Mouse (Mus musculus): ENCODE results near the gene Cblb. TPM values are rescaled to one million over a fixed set of nuclear protein-coding genes. Genes with fewer than 3 reads are reported as not detected.

Cblb gene
- polyA plus RNA-seq, 1 experiment, result 12.2 TPM

- TF ChIP-seq POLR2A (IDR thresholded peaks at IDR 0.05; ENCODE audit: extremely low read depth, insufficient read depth, low read length), result no peak
- TF ChIP-seq CTCF (IDR thresholded peaks at IDR 0.05; ENCODE audit: extremely low read depth, insufficient read depth, low read length), result no peak
- no peak overlapping the region for H3K4me3 ChIP-seq (ENCODE audit: insufficient read depth, low read length)
- H3K27ac ChIP-seq (ENCODE audit: insufficient read depth, low read length), result no peak overlapping the region
- H3K4me1 ChIP-seq (ENCODE audit: control insufficient read depth, insufficient read depth, low read length), result peaks cover 3% of the 10 kb centered on the region; the same call in 1 of the 2 replicates
Measured at GRCm38 (mm10) chr16:52094735-52095459, 63.9 kb downstream of the Cblb start.

DNA sequence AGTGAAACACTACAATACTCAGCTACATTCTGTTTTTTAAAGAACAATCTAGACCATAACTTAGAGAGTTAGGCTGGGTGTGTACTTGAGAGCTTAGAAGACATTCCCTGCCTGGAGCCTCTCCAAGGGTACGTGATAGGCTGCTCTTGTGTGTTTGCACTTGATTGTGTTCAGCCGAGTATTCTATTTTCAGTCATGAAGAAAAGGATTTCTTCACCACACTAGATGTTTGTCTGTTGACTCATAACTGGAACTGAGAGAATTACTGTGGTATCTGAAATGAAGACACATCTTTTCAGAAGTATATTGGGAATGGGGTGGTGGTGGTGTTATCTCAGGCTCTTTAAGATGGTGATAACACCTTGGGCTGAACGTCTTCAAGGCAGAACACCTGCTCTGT, 64.6 kb downstream of the Cblb start:
- Histone ChIP-seq H3K27ac (ENCODE audit: insufficient read depth, low read length) (no peak overlapping the region), H3K4me3 (ENCODE audit: insufficient read depth, low read length) (no peak overlapping the region), H3K4me1 (ENCODE audit: control insufficient read depth, insufficient read depth, low read length) (peaks cover 3% of the 10 kb centered on the region; the same call in 1 of the 2 replicates)
- TF ChIP-seq CTCF (IDR thresholded peaks at IDR 0.05; ENCODE audit: extremely low read depth, insufficient read depth, low read length) (no peak), POLR2A (IDR thresholded peaks at IDR 0.05; ENCODE audit: extremely low read depth, insufficient read depth, low read length) (no peak)

GRCm38 (mm10) chr16:52100466-52100865, 69.4 kb downstream of the Cblb start:
- peaks cover 3% of the 10 kb centered on the region; the same call in 1 of the 2 replicates for H3K4me1 ChIP-seq (ENCODE audit: control insufficient read depth, insufficient read depth, low read length)
- no peak overlapping the region for H3K4me3 ChIP-seq (ENCODE audit: insufficient read depth, low read length)
- H3K27ac ChIP-seq (ENCODE audit: insufficient read depth, low read length), result no peak overlapping the region
- TF ChIP-seq POLR2A (IDR thresholded peaks at IDR 0.05; ENCODE audit: extremely low read depth, insufficient read depth, low read length) (no peak), CTCF (IDR thresholded peaks at IDR 0.05; ENCODE audit: extremely low read depth, insufficient read depth, low read length) (no peak)

DNA sequence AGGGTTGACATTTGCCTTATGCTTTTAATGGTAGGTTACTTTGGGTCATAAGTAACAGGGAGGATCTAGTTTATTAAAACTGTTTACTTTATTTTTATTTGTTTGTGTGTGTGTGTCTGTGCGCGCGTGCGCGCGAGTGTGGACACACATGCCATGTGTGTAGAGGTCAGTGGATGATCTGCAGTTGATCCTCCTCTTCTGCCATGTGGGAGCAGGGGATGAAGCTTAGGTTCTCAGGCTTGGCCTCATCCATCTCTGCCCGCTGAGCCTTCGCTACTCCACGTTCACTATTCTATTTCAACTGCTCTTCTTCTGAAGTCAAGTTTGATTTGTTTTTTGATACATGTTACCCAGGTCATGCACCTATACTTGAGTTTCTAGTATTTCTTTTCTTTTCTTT, 73.6 kb downstream of the Cblb start:
- Histone ChIP-seq H3K4me3 (ENCODE audit: insufficient read depth, low read length) (no peak overlapping the region), H3K27ac (ENCODE audit: insufficient read depth, low read length) (no peak overlapping the region), H3K4me1 (ENCODE audit: control insufficient read depth, insufficient read depth, low read length) (no peaks in the 10 kb centered on the region)
- TF ChIP-seq CTCF (IDR thresholded peaks at IDR 0.05; ENCODE audit: extremely low read depth, insufficient read depth, low read length) (no peak), POLR2A (IDR thresholded peaks at IDR 0.05; ENCODE audit: extremely low read depth, insufficient read depth, low read length) (no peak)

GRCm38 (mm10) chr16:52107836-52108235, 76.8 kb downstream of the Cblb start:
- H3K4me3 ChIP-seq (ENCODE audit: insufficient read depth, low read length), result no peak overlapping the region
- no peak for TF ChIP-seq CTCF (IDR thresholded peaks at IDR 0.05; ENCODE audit: extremely low read depth, insufficient read depth, low read length)
- TF ChIP-seq POLR2A (IDR thresholded peaks at IDR 0.05; ENCODE audit: extremely low read depth, insufficient read depth, low read length), result no peak
- H3K27ac ChIP-seq (ENCODE audit: insufficient read depth, low read length), result no peak overlapping the region
- H3K4me1 ChIP-seq (ENCODE audit: control insufficient read depth, insufficient read depth, low read length), result no peaks in the 10 kb centered on the region

DNA sequence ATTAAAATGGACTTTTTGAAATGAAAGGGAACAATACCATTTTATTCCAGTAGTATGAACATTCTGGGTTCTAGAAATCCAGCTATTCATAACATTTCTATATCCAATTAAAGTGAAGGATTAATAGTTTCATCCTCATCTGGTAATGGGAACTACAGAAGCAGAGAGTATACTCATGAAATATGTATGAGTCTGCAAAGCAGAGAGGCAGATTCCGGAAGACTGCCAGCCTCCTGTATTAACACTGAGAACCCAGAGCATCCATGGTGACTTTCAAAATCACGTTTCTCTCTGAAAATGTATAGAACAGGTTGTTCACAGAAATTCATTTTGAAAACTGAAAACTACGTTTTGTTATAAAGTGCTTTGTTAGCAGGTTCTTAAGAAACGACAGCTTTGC, 83.4 kb downstream of the Cblb start:
- Histone ChIP-seq H3K27ac (ENCODE audit: insufficient read depth, low read length) (no peak overlapping the region), H3K4me3 (ENCODE audit: insufficient read depth, low read length) (no peak overlapping the region), H3K4me1 (ENCODE audit: control insufficient read depth, insufficient read depth, low read length) (peaks cover 2% of the 10 kb centered on the region; the same call in 1 of the 2 replicates)
- no peak for TF ChIP-seq POLR2A (IDR thresholded peaks at IDR 0.05; ENCODE audit: extremely low read depth, insufficient read depth, low read length)
- TF ChIP-seq CTCF (IDR thresholded peaks at IDR 0.05; ENCODE audit: extremely low read depth, insufficient read depth, low read length), result no peak

DNA sequence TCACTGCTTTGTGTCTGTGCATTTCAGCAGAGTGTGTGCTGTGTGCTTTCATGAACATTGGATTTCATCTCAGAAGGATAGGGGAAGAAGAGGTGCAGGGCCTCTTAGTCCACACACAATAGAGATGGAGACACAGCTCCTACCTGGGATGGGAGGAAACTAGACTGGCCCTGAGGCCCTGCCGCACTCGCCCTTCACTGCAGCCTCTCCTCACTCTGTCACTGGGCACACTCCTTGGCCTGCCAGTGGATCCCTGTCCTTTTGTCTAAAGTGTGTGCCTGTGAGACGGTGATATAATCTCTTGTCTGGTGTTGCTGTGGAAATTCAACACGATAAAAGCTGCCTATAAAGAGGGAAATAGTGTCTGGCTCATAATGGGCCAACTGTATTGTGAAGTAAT, 88.0 kb downstream of the Cblb start:
- no peak for TF ChIP-seq POLR2A (IDR thresholded peaks at IDR 0.05; ENCODE audit: extremely low read depth, insufficient read depth, low read length)
- TF ChIP-seq CTCF (IDR thresholded peaks at IDR 0.05; ENCODE audit: extremely low read depth, insufficient read depth, low read length), result no peak

GRCm38 (mm10) chr16:52124974-52125373, 93.9 kb downstream of the Cblb start:
- Histone ChIP-seq H3K4me3 (ENCODE audit: insufficient read depth, low read length) (no peak overlapping the region), H3K4me1 (ENCODE audit: control insufficient read depth, insufficient read depth, low read length) (peaks cover 4% of the 10 kb centered on the region), H3K27ac (ENCODE audit: insufficient read depth, low read length) (no peak overlapping the region)
- no peak for TF ChIP-seq CTCF (IDR thresholded peaks at IDR 0.05; ENCODE audit: extremely low read depth, insufficient read depth, low read length)
- no peak for TF ChIP-seq POLR2A (IDR thresholded peaks at IDR 0.05; ENCODE audit: extremely low read depth, insufficient read depth, low read length)

More for the DNA sequence above, 88.0 kb downstream of the Cblb start:
- Histone ChIP-seq H3K4me3 (ENCODE audit: insufficient read depth, low read length) (no peak overlapping the region), H3K27ac (ENCODE audit: insufficient read depth, low read length) (no peak overlapping the region), H3K4me1 (ENCODE audit: control insufficient read depth, insufficient read depth, low read length) (peaks cover 6% of the 10 kb centered on the region)

GRCm38 (mm10) chr16:52125896-52126295, 94.9 kb downstream of the Cblb start:
- TF ChIP-seq POLR2A (IDR thresholded peaks at IDR 0.05; ENCODE audit: extremely low read depth, insufficient read depth, low read length) (no peak), CTCF (IDR thresholded peaks at IDR 0.05; ENCODE audit: extremely low read depth, insufficient read depth, low read length) (no peak)

DNA sequence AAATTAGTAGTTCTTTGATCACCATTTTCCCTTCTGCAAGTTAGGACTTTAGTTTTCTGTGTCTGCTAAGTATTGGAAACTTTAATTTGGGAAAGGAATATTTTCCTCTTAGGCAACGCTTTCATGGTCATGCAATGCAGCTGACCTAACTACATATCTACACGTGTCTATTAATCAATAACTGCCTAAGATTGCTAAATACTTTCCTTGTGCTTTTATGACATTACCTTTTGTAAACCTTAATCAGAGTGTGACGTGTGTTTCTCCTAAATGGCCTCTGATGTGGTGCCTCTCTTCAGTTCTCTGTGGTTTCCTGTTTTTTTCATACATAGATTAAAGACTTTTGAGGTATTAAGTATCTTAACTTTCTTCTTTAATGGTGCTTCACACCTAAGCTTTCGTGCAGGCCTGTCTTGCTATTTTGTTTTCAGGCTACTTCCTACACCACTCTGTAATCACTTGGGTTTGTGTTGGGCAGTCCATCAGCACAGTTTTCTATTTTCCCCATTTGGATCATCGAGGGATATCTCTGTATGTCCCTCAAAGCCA, 98.4 kb downstream of the Cblb start:
- no peak overlapping the region for H3K4me3 ChIP-seq (ENCODE audit: insufficient read depth, low read length)
- no peak overlapping the region for H3K27ac ChIP-seq (ENCODE audit: insufficient read depth, low read length)
- TF ChIP-seq POLR2A (IDR thresholded peaks at IDR 0.05; ENCODE audit: extremely low read depth, insufficient read depth, low read length), result no peak
- no peaks in the 10 kb centered on the region for H3K4me1 ChIP-seq (ENCODE audit: control insufficient read depth, insufficient read depth, low read length)

More at GRCm38 (mm10) chr16:52125896-52126295, 94.9 kb downstream of the Cblb start:
- no peak overlapping the region for H3K4me3 ChIP-seq (ENCODE audit: insufficient read depth, low read length)
- no peak overlapping the region for H3K27ac ChIP-seq (ENCODE audit: insufficient read depth, low read length)
- peaks cover 4% of the 10 kb centered on the region for H3K4me1 ChIP-seq (ENCODE audit: control insufficient read depth, insufficient read depth, low read length)

Measured in cortical plate, adult 2 months (tissue).